Mouse (Mus musculus): Measurements from ENCODE around the gene Gm14226. TPM values are rescaled to one million over a fixed set of nuclear protein-coding genes. Genes with fewer than 3 reads are reported as not detected.

The Gm14226 gene
- polyA plus RNA-seq, 1 experiment from 2014 or later, result 12.6 TPM

Other genes with a start within 250 kb of the Gm14226 start
- not detected in 2 replicates for gene Gm14214, start 248.2 kb upstream of the Gm14226 start, polyA plus RNA-seq (2016; fragmentation: Nextera tagmentation; extraction: Ambion mirVana)
- 36.3 and 48.9 TPM in 2 replicates for gene Raly, start 227.2 kb upstream of the Gm14226 start, polyA plus RNA-seq (2016; fragmentation: Nextera tagmentation; extraction: Ambion mirVana)
- gene a, start 226.9 kb upstream of the Gm14226 start, polyA plus RNA-seq (2016; fragmentation: Nextera tagmentation; extraction: Ambion mirVana), result 0.78 and 2.5 TPM in 2 replicates
- gene Eif2s2, start 125.3 kb upstream of the Gm14226 start, polyA plus RNA-seq (2016; fragmentation: Nextera tagmentation; extraction: Ambion mirVana), result 81.0 and 84.0 TPM in 2 replicates
- 74.0 and 80.8 TPM in 2 replicates for gene Ahcy, start 56.2 kb downstream of the Gm14226 start, polyA plus RNA-seq (2016; fragmentation: Nextera tagmentation; extraction: Ambion mirVana)
- 43.9 and 45.1 TPM in 2 replicates for gene Itch, start 115.2 kb downstream of the Gm14226 start, polyA plus RNA-seq (2016; fragmentation: Nextera tagmentation; extraction: Ambion mirVana)
- 380 and 389 TPM in 2 replicates for gene Dynlrb1, start 218.3 kb downstream of the Gm14226 start, polyA plus RNA-seq (2016; fragmentation: Nextera tagmentation; extraction: Ambion mirVana)